Mouse (Mus musculus): Measurements from ENCODE around the gene Nkx1-1. TPM values are rescaled to one million over a fixed set of nuclear protein-coding genes. Genes with fewer than 3 reads are reported as not detected.

Gene Nkx1-1
- total RNA-seq, 2 experiments from 2014 or later = not detected

GRCm38 (mm10) chr5:33387550-33387949 lies 46.2 kb downstream of the Nkx1-1 start:
- no peak overlapping the region for H3K4me3 ChIP-seq
- TF ChIP-seq CTCF (conservative IDR thresholded peaks at IDR 0.05) = no peak
- DNase-seq (ENCODE audit: low spot score in 2 of 2) = no peak
- H3K27ac ChIP-seq = no peak overlapping the region

Other genes starting within 250 kb of the Nkx1-1 start
- under 1 TPM in 1 of 2 experiments, not detected in 1; 0.34 TPM for gene Spon2, start 215.5 kb downstream of the Nkx1-1 start, total RNA-seq (2021)
- gene Ctbp1, start 159.0 kb downstream of the Nkx1-1 start, total RNA-seq (2021) = 100 to 1,000 TPM; 285 to 286 TPM
- 10 to 100 TPM; 93.7 to 97.5 TPM for gene Maea, start 98.5 kb downstream of the Nkx1-1 start, total RNA-seq (2021)
- 1 to 10 TPM; 5.9 to 7.0 TPM for gene Uvssa, start 55.4 kb downstream of the Nkx1-1 start, total RNA-seq (2021)
- gene Fam53a, start 195.7 kb upstream of the Nkx1-1 start, total RNA-seq (2021) = 10 to 100 TPM; 25.2 to 29.5 TPM
- gene Gm9903, start 195.9 kb upstream of the Nkx1-1 start, total RNA-seq (2021) = under 1 TPM; 0.90 to 0.98 TPM
- 10 to 100 TPM; 20.5 to 21.5 TPM for gene Slbp, start 218.6 kb upstream of the Nkx1-1 start, total RNA-seq (2021)
- gene Tacc3, start 224.2 kb upstream of the Nkx1-1 start, total RNA-seq (2021) = 1 to 10 TPM; 5.7 to 7.9 TPM
- 10 to 100 TPM; 24.0 to 25.2 TPM for gene Tmem129, start 224.4 kb upstream of the Nkx1-1 start, total RNA-seq (2021)

Measured in layer of hippocampus, adult 2 months (tissue).